Mouse (Mus musculus): ENCODE data around the gene Fhit. TPM values are rescaled to one million over a fixed set of nuclear protein-coding genes. Genes with fewer than 3 reads are reported as not detected.
"Not testable (repeated sequence)": the region's sequence is repeated elsewhere in the genome, so short reads cannot be mapped to it uniquely, and the experiment has no call there.

Gene Fhit
- 1 to 10 TPM; 6.2 to 7.2 TPM for total RNA-seq (2021)

GRCm38 (mm10) chr14:11161751-11162231, at the start of gene Fhit:
Gene Fhit (minus strand): TSS chr14:11162035.
- intact Hi-C loops (cut with DNase I) = loop anchor here (2.0 to 5.0 kb wide), 2 partner anchors 77 to 391 kb away; partner anchors contain the start of gene Ptprg
- peak; percentile 90 to 98 for DNase-seq (ENCODE audit: low spot score in 2 of 2)

GRCm38 (mm10) chr14:11206786-11207185, 45.0 kb upstream of the Fhit start:
- intact Hi-C loops (cut with DNase I) = no loop called here
- no peak for DNase-seq (ENCODE audit: low spot score in 2 of 2)

- intact Hi-C loops (cut with DNase I) = loop anchor here (2.0 to 5.0 kb wide), 2 partner anchors 76 to 391 kb away; partner anchors contain the start of gene Ptprg
- peak; percentile 79 to 93 for DNase-seq (ENCODE audit: low spot score in 2 of 2)
These were observed 907 bp downstream of the Fhit start for GRCm38 (mm10) chr14:11160806-11161450.

GRCm38 (mm10) chr14:11159641-11160040, 2.2 kb downstream of the Fhit start:
- DNase-seq (ENCODE audit: low spot score in 2 of 2) = peak; percentile 8 to 41
- intact Hi-C loops (cut with DNase I) = loop anchor here (2.0 to 5.0 kb wide), 2 partner anchors 75 to 393 kb away; partner anchors contain the start of gene Ptprg

- intact Hi-C loops (cut with DNase I) = no loop called here
- no peak for DNase-seq (ENCODE audit: low spot score in 2 of 2)
These were observed 2.8 kb downstream of the Fhit start for GRCm38 (mm10) chr14:11159021-11159420.

GRCm38 (mm10) chr14:11157741-11158140, 4.1 kb downstream of the Fhit start:
- no peak for DNase-seq (ENCODE audit: low spot score in 2 of 2)
- intact Hi-C loops (cut with DNase I) = no loop called here

GRCm38 (mm10) chr14:11151634-11152321, 10.1 kb downstream of the Fhit start:
- no peak for DNase-seq (ENCODE audit: low spot score in 2 of 2)
- intact Hi-C loops (cut with DNase I) = no loop called here

GRCm38 (mm10) chr14:11133787-11134735, 27.8 kb downstream of the Fhit start:
- DNase-seq (ENCODE audit: low spot score in 2 of 2) = no peak
- intact Hi-C loops (cut with DNase I) = no loop called here

GRCm38 (mm10) chr14:11132637-11133474, 29.0 kb downstream of the Fhit start:
- intact Hi-C loops (cut with DNase I) = no loop called here
- no peak for DNase-seq (ENCODE audit: low spot score in 2 of 2)

GRCm38 (mm10) chr14:11125096-11125495, 36.7 kb downstream of the Fhit start:
- intact Hi-C loops (cut with DNase I) = no loop called here
- no peak for DNase-seq (ENCODE audit: low spot score in 2 of 2)

- intact Hi-C loops (cut with DNase I) = no loop called here
- no peak for DNase-seq (ENCODE audit: low spot score in 2 of 2)
These were observed 42.8 kb downstream of the Fhit start for GRCm38 (mm10) chr14:11119076-11119475.

- peak in 1 of 2 experiments; percentile 43 for DNase-seq (ENCODE audit: low spot score in 2 of 2)
- intact Hi-C loops (cut with DNase I) = loop anchor here (2.0 kb wide), 1 partner anchor 75 kb away; no protein-coding TSS in a partner anchor
These were observed 76.2 kb downstream of the Fhit start for GRCm38 (mm10) chr14:11085596-11085995.

GRCm38 (mm10) chr14:11083946-11084345, 77.9 kb downstream of the Fhit start:
- DNase-seq (ENCODE audit: low spot score in 2 of 2) = peak in 1 of 2 experiments; percentile 11
- intact Hi-C loops (cut with DNase I) = loop anchor here (2.0 kb wide), 1 partner anchor 77 kb away; no protein-coding TSS in a partner anchor

GRCm38 (mm10) chr14:11083462-11083861, 78.4 kb downstream of the Fhit start:
- intact Hi-C loops (cut with DNase I) = no loop called here
- peak in 1 of 2 experiments; percentile 51 for DNase-seq (ENCODE audit: low spot score in 2 of 2)

- no peak for DNase-seq (ENCODE audit: low spot score in 2 of 2)
- intact Hi-C loops (cut with DNase I) = no loop called here
These were observed 98.2 kb downstream of the Fhit start for GRCm38 (mm10) chr14:11063594-11063993.

GRCm38 (mm10) chr14:11060221-11060620, 101.6 kb downstream of the Fhit start:
- peak in 1 of 2 experiments; percentile 60 for DNase-seq (ENCODE audit: low spot score in 2 of 2)
- intact Hi-C loops (cut with DNase I) = no loop called here

GRCm38 (mm10) chr14:11039503-11040300, 122.1 kb downstream of the Fhit start:
- intact Hi-C loops (cut with DNase I); DNase-seq (ENCODE audit: low spot score in 2 of 2): not testable (repeated sequence)

- DNase-seq (ENCODE audit: low spot score in 2 of 2) = no peak
- intact Hi-C loops (cut with DNase I) = no loop called here
These were observed 140.4 kb downstream of the Fhit start for GRCm38 (mm10) chr14:11021391-11021790.
